Mouse (Mus musculus) ES-Bruce4 (cell line): ENCODE measurements around the gene Fzd2.

Experiments
- CTCF ChIP-seq: IDR thresholded peaks from one replicate; pipeline ENCODE4 v1.8.1; 2011; ENCODE audit warnings: low read depth, low read length
- POLR2A ChIP-seq: IDR thresholded peaks from one replicate; pipeline ENCODE4 v1.8.1; 2011; ENCODE audit warnings: low read length; ENCODE audit not compliant: insufficient read depth

DNA sequence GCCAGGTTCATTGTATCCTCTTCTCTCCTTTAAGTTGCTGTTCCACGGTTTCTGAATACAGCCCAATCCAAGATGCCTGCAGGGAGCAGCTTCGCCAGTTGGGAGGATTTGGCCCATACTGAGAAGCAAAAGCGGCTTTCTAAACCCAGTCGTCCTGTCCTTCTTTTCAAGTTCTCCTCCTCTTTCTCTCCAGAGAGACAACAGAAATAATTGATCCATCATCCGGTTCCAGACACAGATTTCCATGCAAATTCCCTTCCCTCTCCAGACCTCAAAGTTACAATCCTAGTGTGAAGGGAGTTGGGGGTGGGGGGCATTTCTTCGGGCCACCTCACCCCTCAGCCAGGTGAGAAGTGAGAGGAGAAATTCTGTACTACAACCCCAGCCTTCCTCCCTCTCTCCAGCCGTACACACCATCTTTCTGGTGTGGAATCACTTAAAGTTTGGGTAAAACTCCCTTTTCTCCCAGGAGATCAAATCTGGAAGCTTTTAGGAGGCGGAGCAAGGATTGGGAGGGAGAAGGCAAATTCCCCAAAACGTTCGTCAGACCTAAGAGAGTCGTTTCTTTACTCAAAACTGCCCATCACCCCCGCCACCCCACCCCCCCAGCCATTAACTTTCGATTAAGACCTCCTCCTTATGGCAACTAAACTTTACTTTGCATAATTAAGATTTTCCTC is 1.2 kb upstream of the Fzd2 start:
- no peak for TF ChIP-seq CTCF
- TF ChIP-seq POLR2A = no peak
